Mouse (Mus musculus) megakaryocyte, embryonic 14.5 days (primary cell): ENCODE measurements around the gene Riiad1. TPM values are rescaled to one million over a fixed set of nuclear protein-coding genes. Genes with fewer than 3 reads are reported as not detected.

Experiments
- H3K27me3 ChIP-seq: replicated peaks from 2 replicates; pipeline ENCODE3; 2012; ENCODE audit warnings: inconsistent platforms
- H3K36me3 ChIP-seq: replicated peaks from 2 replicates; pipeline ENCODE3; 2012; ENCODE audit warnings: low read length, inconsistent platforms, mixed read lengths
- H3K4me1 ChIP-seq: 2 replicates; pipeline ENCODE4 v1.6.1; 2012; ENCODE audit warnings: inconsistent platforms
- H3K4me3 ChIP-seq: replicated peaks from 2 replicates; pipeline ENCODE3; 2012; ENCODE audit warnings: moderate library complexity, mild to moderate bottlenecking, inconsistent platforms
- H3K9me3 ChIP-seq: 2 replicates; pipeline ENCODE4 v1.6.1; 2012; ENCODE audit warnings: inconsistent platforms
- FLI1 ChIP-seq: IDR thresholded peaks from 2 replicates; pipeline ENCODE4 v1.6.1; 2012; ENCODE audit warnings: low read length, inconsistent platforms, mixed read lengths
- GATA1 ChIP-seq: IDR thresholded peaks from 3 replicates; pipeline ENCODE4 v1.6.1; 2012; ENCODE audit warnings: mixed read lengths, low read length, inconsistent platforms, borderline replicate concordance
- polyA plus RNA-seq: library from polyadenylated mRNA; stranded (reverse); fragments of >175 nt; gene quantifications from 2 replicates; pipeline ENCODE4 v1.2.3, GENCODE M21; 2012; ENCODE audit warnings: low replicate concordance; ENCODE audit not compliant: insufficient read depth

The Riiad1 gene
- polyA plus RNA-seq, 1 experiment: not detected

DNA sequence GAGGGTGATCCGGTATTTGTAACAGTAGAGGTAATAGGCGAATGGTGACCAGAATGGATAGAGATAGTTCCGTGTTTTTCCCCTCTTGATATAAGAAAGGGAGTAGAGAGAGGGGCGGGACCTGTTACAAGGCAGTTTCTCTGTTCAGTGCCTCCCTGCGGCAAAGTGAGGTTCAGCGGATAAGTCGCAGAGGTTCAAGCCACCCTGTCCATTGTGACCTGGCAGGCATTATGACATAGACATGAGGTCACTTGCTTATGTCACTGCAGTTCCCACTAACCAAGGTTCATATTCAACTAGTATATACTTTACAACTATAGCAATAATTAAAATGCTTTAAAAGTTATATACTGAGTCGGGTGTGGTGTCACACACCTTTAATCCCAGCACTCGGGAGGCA lies 43.7 kb downstream of the Riiad1 start:
- Histone ChIP-seq H3K4me1 (0 out of 2 replicates have a peak, but pooled peaks cover 4% of the 10 kb centered on the region), H3K9me3 (no peaks in the 10 kb centered on the region), H3K4me3 (no peak overlapping the region), H3K27me3 (peaks cover 6% of the 10 kb centered on the region), H3K36me3 (no peaks in the 10 kb centered on the region)
- no peak for TF ChIP-seq FLI1
- no peak for TF ChIP-seq GATA1

DNA sequence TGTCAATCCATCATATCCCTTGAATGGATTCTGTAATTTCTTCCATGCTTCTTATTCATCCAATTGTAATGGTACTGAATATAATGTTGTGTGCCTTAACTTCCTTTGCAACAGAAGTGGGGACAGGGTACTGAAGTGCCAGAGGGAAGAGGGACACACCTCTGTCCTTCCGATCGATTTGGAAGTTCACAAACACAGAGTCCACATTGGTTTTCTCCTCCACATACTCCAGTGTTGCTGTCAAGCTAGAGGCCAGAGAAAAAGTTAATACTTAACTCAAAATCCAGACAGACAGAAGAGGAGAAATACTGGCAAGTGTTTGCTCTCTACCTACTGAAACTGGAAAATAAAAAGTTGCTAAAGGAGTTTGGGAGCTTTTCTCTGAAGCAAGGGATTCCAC lies 45.8 kb downstream of the Riiad1 start:
- H3K4me1 ChIP-seq: peaks cover 6% of the 10 kb centered on the region
- no peak for TF ChIP-seq FLI1
- TF ChIP-seq GATA1: no peak
- peaks cover 2% of the 10 kb centered on the region for H3K27me3 ChIP-seq
- peaks cover 6% of the 10 kb centered on the region for H3K36me3 ChIP-seq
- H3K9me3 ChIP-seq: no peaks in the 10 kb centered on the region
- no peak overlapping the region for H3K4me3 ChIP-seq

DNA sequence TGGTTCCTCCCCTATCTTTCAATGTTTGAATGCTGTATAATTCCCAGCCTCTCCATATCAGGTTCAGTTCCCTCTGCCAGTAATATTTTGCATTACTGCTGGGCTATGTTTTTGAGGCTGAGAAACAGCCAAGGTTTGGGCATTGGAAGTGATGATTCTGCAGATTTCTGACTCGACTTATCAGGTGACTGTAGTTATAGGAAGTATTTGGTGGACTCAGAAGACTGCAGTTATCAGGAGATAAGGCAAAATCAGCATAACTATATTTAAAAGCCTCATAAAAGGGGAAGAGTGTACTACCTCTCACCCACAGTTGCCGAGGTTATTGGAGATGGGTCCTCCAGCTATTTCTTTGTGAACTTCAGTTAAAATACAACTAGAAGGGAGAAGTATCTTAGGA lies 49.2 kb downstream of the Riiad1 start:
- Histone ChIP-seq H3K9me3 (no peaks in the 10 kb centered on the region), H3K27me3 (peaks cover 2% of the 10 kb centered on the region), H3K4me1 (peaks cover 6% of the 10 kb centered on the region), H3K36me3 (peaks cover 22% of the 10 kb centered on the region), H3K4me3 (no peak overlapping the region)
- TF ChIP-seq GATA1 (no peak), FLI1 (no peak)

Other genes starting within 250 kb of the Riiad1 start
- not detected in 2 replicates for gene Gm4778, start 216.3 kb downstream of the Riiad1 start, polyA plus RNA-seq
- 2.1 TPM in 1 of 2 replicates, not detected in the other for gene Them4, start 170.3 kb downstream of the Riiad1 start, polyA plus RNA-seq
- not detected in 2 replicates for gene Them5, start 138.2 kb downstream of the Riiad1 start, polyA plus RNA-seq
- gene C2cd4d, start 117.9 kb downstream of the Riiad1 start, polyA plus RNA-seq: not detected in 2 replicates
- not detected in 2 replicates for gene Rorc, start 107.5 kb downstream of the Riiad1 start, polyA plus RNA-seq
- gene Lingo4, start 81.8 kb downstream of the Riiad1 start, polyA plus RNA-seq: not detected in 2 replicates
- gene Tdrkh, start 67.1 kb downstream of the Riiad1 start, polyA plus RNA-seq: 2.8 TPM in 1 of 2 replicates, not detected in the other
- gene Mrpl9, start 37.0 kb downstream of the Riiad1 start, polyA plus RNA-seq: 13.3 and 35.2 TPM in 2 replicates
- 0.28 and 3.2 TPM in 2 replicates for gene Oaz3, start 36.4 kb downstream of the Riiad1 start, polyA plus RNA-seq
- gene Celf3, start 2.0 kb downstream of the Riiad1 start, polyA plus RNA-seq: not detected in 2 replicates
- gene Snx27, start 102.4 kb upstream of the Riiad1 start, polyA plus RNA-seq: 0.77 and 2.3 TPM in 2 replicates
- not detected in 2 replicates for gene Gm10972, start 162.8 kb upstream of the Riiad1 start, polyA plus RNA-seq
- 1.8 and 6.8 TPM in 2 replicates for gene Tuft1, start 178.5 kb upstream of the Riiad1 start, polyA plus RNA-seq
- 0.23 TPM in 1 of 2 replicates, not detected in the other for gene Selenbp2, start 213.2 kb upstream of the Riiad1 start, polyA plus RNA-seq